In genomic region chr4:49788971-49789370, GRCm38 (mm10) we compare ENCODE assay signal across 24 mouse cellular contexts. TPM values are rescaled to one million over a fixed set of nuclear protein-coding genes. Genes with fewer than 3 reads are reported as not detected.
DNase-seq lines count a peak whose midpoint lies in the region; ATAC-seq and TF ChIP-seq lines count a peak whose summit lies in the region.
"Had no signal": no experiment of that assay in that cellular context is flagged by ENCODE, and none has a peak within 500 bp of the region (broad histone marks: within the 10 kb centered on the region; RNA-seq: fewer than 3 reads in every experiment).

No protein-coding gene starts in this region.

- ATAC-seq in kidney, embryonic 16.5 days (ENCODE audit: low FRiP score, low TSS enrichment) = no peak
- peak; percentile 69; the same call in 1 of the 2 replicates for ATAC-seq in lung, embryonic 15.5 days (ENCODE audit: borderline replicate concordance, extremely low read depth, low FRiP score, low TSS enrichment)
- ATAC-seq: activated CD4-positive, CD25-positive, alpha-beta regulatory T cell, adult 4 months; CD4-positive, CD25-positive, alpha-beta regulatory T cell, adult 4 months; forebrain, embryonic 13.5 days; forebrain, embryonic 15.5 days; Patski had no signal

- no peaks in the 10 kb centered on the region for H3K9me3 ChIP-seq in kidney, embryonic 16.5 days (ENCODE audit: low read length)
- H3K9me3 ChIP-seq in lung, embryonic 15.5 days = no peaks in the 10 kb centered on the region
- H3K9me3 ChIP-seq: embryonic facial prominence, embryonic 10.5 days; embryonic facial prominence, embryonic 12.5 days; forebrain, embryonic 13.5 days; forebrain, embryonic 15.5 days; G1E had no signal

- no peaks in the 10 kb centered on the region for H3K4me1 ChIP-seq in kidney, adult 2 months (ENCODE audit: control insufficient read depth, insufficient read depth, low read length)
- H3K4me1 ChIP-seq in kidney, embryonic 16.5 days (ENCODE audit: insufficient read depth, low read length) = no peaks in the 10 kb centered on the region
- H3K4me1 ChIP-seq in lung, embryonic 15.5 days = no peaks in the 10 kb centered on the region
- H3K4me1 ChIP-seq: embryonic facial prominence, embryonic 10.5 days; embryonic facial prominence, embryonic 12.5 days; forebrain, embryonic 15.5 days had no signal

- no peak for TF ChIP-seq CTCF in kidney, adult 2 months (conservative IDR thresholded peaks at IDR 0.05; ENCODE audit: insufficient read depth, insufficient read length, low read depth, low read length)

- H3K4me2 ChIP-seq in kidney, embryonic 16.5 days (replicated peaks; ENCODE audit: low read depth, low read length) = no peak overlapping the region
- no peak overlapping the region for H3K4me2 ChIP-seq in lung, embryonic 15.5 days
- H3K4me2 ChIP-seq: embryonic facial prominence, embryonic 12.5 days; forebrain, embryonic 13.5 days; forebrain, embryonic 15.5 days had no signal

- TF ChIP-seq POLR2A in kidney, adult 2 months (IDR thresholded peaks at IDR 0.05; ENCODE audit: low read depth, low read length) = no peak

- H3K9ac ChIP-seq in kidney, embryonic 16.5 days (replicated peaks; ENCODE audit: low read length) = no peak overlapping the region
- no peak overlapping the region for H3K9ac ChIP-seq in lung, embryonic 15.5 days
- H3K9ac ChIP-seq: embryonic facial prominence, embryonic 12.5 days; forebrain, embryonic 13.5 days; forebrain, embryonic 15.5 days had no signal

- no peak overlapping the region for H3K27ac ChIP-seq in kidney, adult 2 months (ENCODE audit: insufficient read depth, low read depth, low read length)
- H3K27ac ChIP-seq in kidney, embryonic 16.5 days (ENCODE audit: low read length) = no peak overlapping the region
- no peak overlapping the region for H3K27ac ChIP-seq in lung, embryonic 15.5 days
- H3K27ac ChIP-seq: embryonic facial prominence, embryonic 10.5 days; embryonic facial prominence, embryonic 12.5 days; forebrain, embryonic 13.5 days; forebrain, embryonic 15.5 days had no signal

- no peak overlapping the region for H3K4me3 ChIP-seq in kidney, adult 2 months (ENCODE audit: insufficient read depth, low read depth, low read length)
- H3K4me3 ChIP-seq in kidney, embryonic 16.5 days (ENCODE audit: low read length) = no peak overlapping the region
- no peak overlapping the region for H3K4me3 ChIP-seq in lung, embryonic 15.5 days
- H3K4me3 ChIP-seq: embryonic facial prominence, embryonic 10.5 days; embryonic facial prominence, embryonic 12.5 days; forebrain, embryonic 13.5 days; forebrain, embryonic 15.5 days had no signal

- peak; percentile 27 for DNase-seq in kidney, adult 2 months
- peak; percentile 6 to 8 for DNase-seq in kidney, postnatal 36 days
- no peak for DNase-seq in kidney, adult 11 months
- DNase-seq in lung, postnatal 14 days = no peak
- DNase-seq: adrenal gland, adult 8-10 months; adrenal gland, postnatal 14 days; adrenal gland, postnatal 36 days; B cell, adult 2 months; cerebellum, adult 11-12 months; cerebellum, adult 2 months; cerebellum, adult 9-10 months; cerebellum, postnatal 10 days; cerebellum, postnatal 25 days had no signal

- 22% methylated on average over 2 of the region's 2 CpGs for WGBS in kidney, adult 2 months
- 51% methylated on average over 2 of the region's 2 CpGs for WGBS in kidney, embryonic 16.5 days
- 21% methylated on average over 2 of the region's 2 CpGs for whole genome bisulfite sequencing in lung, embryonic 15.5 days

- H3K27me3 ChIP-seq in kidney, adult 2 months (replicated peaks; ENCODE audit: control insufficient read depth, insufficient read depth, low read length) = no peaks in the 10 kb centered on the region
- no peaks in the 10 kb centered on the region for H3K27me3 ChIP-seq in kidney, embryonic 16.5 days (ENCODE audit: insufficient read depth, low read length)
- no peaks in the 10 kb centered on the region for H3K27me3 ChIP-seq in lung, embryonic 15.5 days
- H3K27me3 ChIP-seq: CH12.LX; embryonic facial prominence, embryonic 12.5 days; forebrain, embryonic 13.5 days; forebrain, embryonic 15.5 days; Patski had no signal

- no peaks in the 10 kb centered on the region for H3K36me3 ChIP-seq in kidney, adult 2 months (ENCODE audit: control insufficient read depth, insufficient read depth, low read length)
- H3K36me3 ChIP-seq in kidney, embryonic 16.5 days (ENCODE audit: insufficient read depth, low read length) = no peaks in the 10 kb centered on the region
- H3K36me3 ChIP-seq in lung, embryonic 15.5 days = no peaks in the 10 kb centered on the region
- H3K36me3 ChIP-seq: embryonic facial prominence, embryonic 10.5 days; embryonic facial prominence, embryonic 12.5 days; forebrain, embryonic 15.5 days; G1E had no signal

RNA-seq across cellular contexts. Expression of gene Grin3a, which starts 56.6 kb away (rescaled TPM):
- polyA plus RNA-seq in kidney, adult 2 months (2012; rRNA removed) = 0.14 and 0.20 TPM in 2 replicates
- 0.64 and 0.86 TPM in 2 replicates for polyA plus RNA-seq in kidney, embryonic 16.5 days (2015; fragmentation: Nextera tagmentation; extraction: Ambion mirVana)
- 0.37 and 0.47 TPM in 2 replicates for polyA plus RNA-seq in lung, embryonic 15.5 days (2015; fragmentation: Nextera tagmentation; extraction: Ambion mirVana)
- polyA plus RNA-seq: activated CD4-positive, CD25-positive, alpha-beta regulatory T cell, adult 4 months; G1E had no signal

Comparison
In these comparisons a context has a peak if more than half of its experiments do, and no peak if none do; other contexts are left out.
1. DNase-seq: peak in kidney, adult 2 months (single experiment) and kidney, postnatal 36 days (2 of 2); none in kidney, adult 11 months (single experiment) and lung, postnatal 14 days (single experiment).